Mouse (Mus musculus) MEL (cell line): ENCODE measurements around the gene Paqr6.
"Not testable (repeated sequence)": the region's sequence is repeated elsewhere in the genome, so short reads cannot be mapped to it uniquely, and the experiment has no call there.

ENCODE experiments used
- CTCF ChIP-seq, 3 experiments: IDR thresholded peaks in 2 of 3; conservative IDR thresholded peaks in 1 of 3; 2 replicates each; pipeline ENCODE4 v1.5.1; 2011 to 2012; ENCODE audit warnings: low read length in 3 of 3, low read depth in 2 of 3, mild to moderate bottlenecking in 2 of 3, improper control_type of control experiment in 1 of 3, inconsistent platforms in 1 of 3, mixed read lengths in 1 of 3, moderate library complexity in 1 of 3; ENCODE audit not compliant: control insufficient read depth in 1 of 3, insufficient read depth in 1 of 3, poor library complexity in 1 of 3, severe bottlenecking in 1 of 3
- E2F4 ChIP-seq: IDR thresholded peaks from 2 replicates; pipeline ENCODE4 v1.6.1; 2011; ENCODE audit warnings: low read depth, low read length, improper control_type of control experiment, borderline replicate concordance
- ELF1 ChIP-seq: IDR thresholded peaks from 2 replicates; pipeline ENCODE4 v1.6.1; 2014; ENCODE audit warnings: low read depth, mild to moderate bottlenecking, inconsistent platforms, low read length, improper control_type of control experiment, moderate library complexity
- JUND ChIP-seq: IDR thresholded peaks from 2 replicates; pipeline ENCODE4 v1.6.1; 2011; ENCODE audit warnings: low read depth, mild to moderate bottlenecking, improper control_type of control experiment, low read length
- KAT2A ChIP-seq: conservative IDR thresholded peaks from 2 replicates; pipeline ENCODE4 v1.6.1; 2012; ENCODE audit warnings: low read depth, low read length, improper control_type of control experiment, inconsistent platforms
- POLR2A ChIP-seq, 2 experiments: IDR thresholded peaks; 2 replicates each; pipeline ENCODE4 v1.6.1; 2011 to 2012; ENCODE audit warnings: low read length in 2 of 2, mild to moderate bottlenecking in 2 of 2, control low read depth in 1 of 2, improper control_type of control experiment in 1 of 2, low read depth in 1 of 2, moderate library complexity in 1 of 2; ENCODE audit not compliant: control insufficient read depth in 1 of 2, insufficient read depth in 1 of 2, poor library complexity in 1 of 2
- TAL1 ChIP-seq: IDR thresholded peaks from 2 replicates; pipeline ENCODE4 v1.6.1; 2012; ENCODE audit warnings: mild to moderate bottlenecking, inconsistent platforms, low read length, moderate library complexity, mixed read lengths
- USF1 ChIP-seq: IDR thresholded peaks from 2 replicates; pipeline ENCODE4 v1.6.1; 2014; ENCODE audit warnings: low read depth, mild to moderate bottlenecking, inconsistent platforms, low read length, improper control_type of control experiment, moderate library complexity
- ZMIZ1 ChIP-seq: IDR thresholded peaks from 2 replicates; pipeline ENCODE4 v1.6.1; 2012; ENCODE audit warnings: low read depth, mild to moderate bottlenecking, inconsistent platforms, low read length, improper control_type of control experiment, moderate library complexity

GRCm38 (mm10) chr3:88376644-88377043, 12.3 kb downstream of the Paqr6 start:
- not testable (repeated sequence) for TF ChIP-seq CTCF (IDR thresholded peaks at IDR 0.05 in 2 of 3, conservative IDR thresholded peaks at IDR 0.05 in 1 of 3; ENCODE audit: control insufficient read depth in 1 of 3, insufficient read depth in 1 of 3, low read depth in 2 of 3, low read length in 3 of 3, poor library complexity in 1 of 3, severe bottlenecking in 1 of 3); TAL1; E2F4; USF1; ZMIZ1; KAT2A; ELF1; JUND; POLR2A (IDR thresholded peaks at IDR 0.05; ENCODE audit: control insufficient read depth in 1 of 2, insufficient read depth in 1 of 2, low read depth in 1 of 2, low read length in 2 of 2, poor library complexity in 1 of 2)
